Mouse (Mus musculus): Measurements from ENCODE around the gene Nptn. TPM values are rescaled to one million over a fixed set of nuclear protein-coding genes. Genes with fewer than 3 reads are reported as not detected.
"Not testable (repeated sequence)": the region's sequence is repeated elsewhere in the genome, so short reads cannot be mapped to it uniquely, and the experiment has no call there.

The Nptn gene
- total RNA-seq, 2 experiments from 2014 or later, result 102 to 114 TPM

DNA sequence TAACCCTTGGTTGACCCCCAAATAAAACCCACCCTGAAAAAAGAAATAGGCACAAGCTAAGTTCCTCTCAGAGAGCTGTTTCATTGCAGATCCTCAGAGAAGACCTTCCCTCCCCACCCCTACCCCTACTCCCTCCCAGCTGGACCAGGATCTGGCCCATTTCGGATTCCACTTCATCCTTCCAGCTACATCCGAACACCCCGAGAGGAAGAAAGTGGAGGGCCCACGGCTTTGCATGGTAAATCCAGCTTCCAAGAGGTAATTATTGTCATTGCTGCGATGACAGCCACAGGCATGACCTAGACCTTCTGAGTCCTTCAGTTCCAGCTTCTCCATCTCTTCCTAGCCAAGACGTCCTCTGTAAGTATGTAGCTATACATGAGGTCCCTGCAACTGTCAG, 31.1 kb upstream of the Nptn start:
- no peak for DNase-seq
- Histone ChIP-seq H3K4me3 (no peak overlapping the region), H3K27ac (no peak overlapping the region)
- intact Hi-C loops (cut with DNase I), result no loop called here
- no peak for TF ChIP-seq CTCF (IDR thresholded peaks at IDR 0.05)

DNA sequence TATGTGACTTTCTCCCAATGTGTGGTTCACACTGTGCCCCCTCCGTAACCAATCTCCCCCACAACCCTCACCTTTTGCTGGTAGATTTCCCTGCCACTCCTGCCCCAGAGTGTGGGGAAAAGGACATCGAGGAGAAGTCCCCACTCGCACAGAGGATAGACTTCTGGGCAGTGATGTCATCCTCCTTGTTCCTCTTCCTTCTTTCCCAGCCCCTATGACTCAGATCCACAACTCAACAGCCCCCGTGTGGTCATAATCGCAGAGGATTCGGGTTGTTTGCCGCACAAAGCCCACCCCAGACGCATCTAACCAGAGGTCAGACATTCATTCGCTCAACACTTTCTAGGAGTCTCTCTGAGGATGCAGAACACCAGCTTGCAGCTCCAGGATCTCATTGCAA, 30.0 kb upstream of the Nptn start:
- DNase-seq, result no peak
- Histone ChIP-seq H3K4me3 (no peak overlapping the region), H3K27ac (no peak overlapping the region)
- no peak for TF ChIP-seq CTCF (IDR thresholded peaks at IDR 0.05)
- intact Hi-C loops (cut with DNase I), result no loop called here

DNA sequence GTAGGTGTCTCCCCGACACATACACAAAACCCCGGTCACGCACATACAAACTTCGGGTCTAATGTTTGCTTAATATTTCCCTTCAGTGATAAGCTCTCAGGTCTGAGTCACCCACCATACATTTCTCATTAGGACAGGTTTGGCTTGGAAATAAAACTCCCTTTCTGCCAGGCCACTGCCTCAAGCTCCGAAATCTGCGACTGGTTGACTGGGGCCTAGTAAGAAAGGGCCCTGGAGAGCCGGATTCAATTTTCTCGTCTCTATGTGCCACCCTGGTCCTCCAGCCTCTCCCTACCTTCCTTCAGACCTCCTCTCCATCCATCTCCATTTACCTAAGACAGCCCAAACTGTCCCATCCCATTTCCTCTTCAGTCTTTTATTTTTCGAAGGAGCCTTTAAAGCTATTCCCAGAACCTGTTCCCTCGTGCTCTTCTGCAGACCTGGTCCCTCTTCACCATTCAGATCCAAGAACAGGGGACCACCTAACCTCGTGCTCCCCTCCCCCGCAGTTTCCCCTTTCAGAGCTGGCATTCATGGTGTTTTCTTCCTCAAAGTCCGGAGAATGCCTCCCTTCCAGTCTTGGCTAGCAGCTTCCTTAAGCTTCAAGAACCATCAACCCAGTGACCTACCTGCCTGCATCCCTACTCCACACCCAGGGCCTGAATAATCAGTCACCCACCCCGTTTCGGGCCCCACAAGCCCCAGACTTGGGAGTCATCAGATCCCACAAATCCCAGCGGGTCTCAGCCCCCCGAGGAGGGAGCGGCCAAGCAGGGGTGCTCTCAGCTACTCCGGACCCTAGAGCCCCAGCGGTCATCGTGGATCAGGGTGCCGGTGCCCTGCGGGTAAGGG, 27.8 kb upstream of the Nptn start:
- intact Hi-C loops (cut with DNase I), result no loop called here
- peak overlapping the region; percentile 90 for H3K4me3 ChIP-seq
- DNase-seq, result no peak
- TF ChIP-seq CTCF (IDR thresholded peaks at IDR 0.05), result no peak
- peak overlapping the region; percentile 93 for H3K27ac ChIP-seq

DNA sequence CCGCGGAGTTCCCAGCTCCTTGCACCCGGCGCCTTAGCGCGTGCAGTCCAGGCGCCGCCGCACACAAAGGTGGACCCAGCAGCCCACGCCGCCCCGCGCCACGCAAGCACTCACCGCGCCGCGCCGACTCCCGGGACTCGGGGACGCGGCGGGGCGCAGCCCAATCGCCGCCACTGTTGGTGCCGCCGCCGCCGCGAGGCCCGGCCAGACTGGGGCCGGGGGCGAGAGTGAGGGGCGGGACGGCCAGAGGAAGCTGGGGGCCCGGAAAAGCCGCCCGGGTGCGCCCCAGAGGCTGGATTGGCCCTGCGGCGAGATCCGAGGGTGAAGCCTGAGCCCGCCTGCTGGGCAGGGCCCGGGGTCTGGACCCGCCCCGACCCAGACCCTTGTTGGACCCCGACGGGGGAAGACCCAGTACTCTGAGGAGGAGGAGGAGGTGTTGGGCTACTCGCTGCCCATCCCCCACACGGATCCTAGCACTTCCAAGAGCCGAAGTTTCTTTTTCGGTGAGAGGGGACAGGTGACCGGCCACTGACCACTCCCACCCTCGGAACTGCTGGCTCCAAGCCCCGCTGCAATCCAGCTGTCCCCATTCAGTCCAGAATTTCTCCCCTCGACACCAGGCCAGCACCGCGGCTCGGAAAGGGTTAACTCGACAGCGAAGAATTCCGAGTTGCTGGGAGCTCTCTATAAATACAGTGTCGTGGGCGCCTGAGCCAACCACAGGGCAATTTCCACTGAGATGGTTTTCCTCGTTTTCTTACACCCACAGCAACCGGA, 26.9 kb upstream of the Nptn start, which contains the start of gene Cd276:
TSS of gene Cd276 (minus strand) at position 530 of the 777 bp plus-strand sequence.
- H3K4me3 ChIP-seq, result peak within 1 kb of the TSS; percentile 90
- TF ChIP-seq CTCF (IDR thresholded peaks at IDR 0.05), result no peak
- intact Hi-C loops (cut with DNase I), result no loop called here
- H3K27ac ChIP-seq, result peak within 1 kb of the TSS; percentile 93
- DNase-seq, result peak; percentile 79

DNA sequence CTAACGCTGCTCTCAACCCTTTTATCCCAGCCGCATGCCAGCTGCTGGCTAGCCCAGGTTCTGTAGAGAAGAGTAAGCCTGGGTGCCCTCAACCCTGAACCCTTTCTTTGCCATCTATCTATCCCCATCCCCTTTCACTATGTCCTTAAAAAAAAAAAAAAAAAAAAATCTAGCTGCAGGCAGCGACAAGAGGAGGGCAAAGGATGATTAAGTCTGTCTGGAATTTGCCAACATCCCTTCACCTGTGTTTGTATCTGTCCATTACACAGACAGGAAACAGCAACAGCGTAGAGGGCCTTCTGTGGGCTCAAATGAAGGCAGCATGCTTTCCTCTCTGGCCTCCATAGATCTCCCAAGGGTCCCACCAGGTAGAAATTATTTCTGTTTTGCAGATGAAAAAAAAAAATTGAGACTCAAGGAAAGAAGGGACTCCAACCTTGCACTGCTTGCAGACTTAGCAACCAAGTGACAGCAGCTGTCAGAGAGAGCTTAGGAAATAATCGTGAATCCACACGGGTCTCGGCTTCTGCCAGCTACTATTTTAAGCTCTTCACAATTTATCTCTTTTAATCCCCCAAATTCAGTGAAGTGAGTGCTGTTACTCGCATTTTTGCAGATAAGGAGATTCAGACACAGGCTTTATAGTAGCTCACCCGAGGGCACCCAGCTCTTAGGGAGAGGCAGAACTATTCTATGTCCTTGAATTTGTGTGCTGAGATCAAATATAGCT, 26.2 kb upstream of the Nptn start:
- intact Hi-C loops (cut with DNase I), result no loop called here
- Histone ChIP-seq H3K4me3 (peak overlapping the region; percentile 90), H3K27ac (peak overlapping the region; percentile 93)
- no peak for TF ChIP-seq CTCF (IDR thresholded peaks at IDR 0.05)
- DNase-seq, result no peak

DNA sequence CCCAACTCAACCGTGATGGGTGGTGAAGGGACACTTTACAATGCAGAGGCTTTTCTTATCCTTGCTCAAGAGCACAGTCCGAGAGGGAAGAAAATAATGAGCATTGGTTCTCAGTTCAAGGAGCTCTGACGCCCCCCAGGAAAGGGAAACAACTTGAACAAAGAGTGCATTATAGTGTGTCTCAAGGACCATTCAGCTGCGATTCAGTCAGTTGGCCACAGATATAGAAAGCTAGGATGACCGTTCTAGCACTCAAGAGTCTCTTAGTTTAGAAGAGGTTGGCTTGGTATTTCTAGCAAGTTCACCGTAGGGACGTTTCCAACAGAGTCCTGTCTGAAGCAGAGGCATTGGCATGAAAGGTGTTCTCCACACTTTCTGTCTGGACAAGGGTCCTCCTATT, 25.4 kb upstream of the Nptn start:
- intact Hi-C loops (cut with DNase I), result no loop called here
- TF ChIP-seq CTCF (IDR thresholded peaks at IDR 0.05), result no peak
- peak overlapping the region; percentile 35; the same call in 1 of the 2 replicates for H3K27ac ChIP-seq
- no peak overlapping the region for H3K4me3 ChIP-seq
- no peak for DNase-seq

DNA sequence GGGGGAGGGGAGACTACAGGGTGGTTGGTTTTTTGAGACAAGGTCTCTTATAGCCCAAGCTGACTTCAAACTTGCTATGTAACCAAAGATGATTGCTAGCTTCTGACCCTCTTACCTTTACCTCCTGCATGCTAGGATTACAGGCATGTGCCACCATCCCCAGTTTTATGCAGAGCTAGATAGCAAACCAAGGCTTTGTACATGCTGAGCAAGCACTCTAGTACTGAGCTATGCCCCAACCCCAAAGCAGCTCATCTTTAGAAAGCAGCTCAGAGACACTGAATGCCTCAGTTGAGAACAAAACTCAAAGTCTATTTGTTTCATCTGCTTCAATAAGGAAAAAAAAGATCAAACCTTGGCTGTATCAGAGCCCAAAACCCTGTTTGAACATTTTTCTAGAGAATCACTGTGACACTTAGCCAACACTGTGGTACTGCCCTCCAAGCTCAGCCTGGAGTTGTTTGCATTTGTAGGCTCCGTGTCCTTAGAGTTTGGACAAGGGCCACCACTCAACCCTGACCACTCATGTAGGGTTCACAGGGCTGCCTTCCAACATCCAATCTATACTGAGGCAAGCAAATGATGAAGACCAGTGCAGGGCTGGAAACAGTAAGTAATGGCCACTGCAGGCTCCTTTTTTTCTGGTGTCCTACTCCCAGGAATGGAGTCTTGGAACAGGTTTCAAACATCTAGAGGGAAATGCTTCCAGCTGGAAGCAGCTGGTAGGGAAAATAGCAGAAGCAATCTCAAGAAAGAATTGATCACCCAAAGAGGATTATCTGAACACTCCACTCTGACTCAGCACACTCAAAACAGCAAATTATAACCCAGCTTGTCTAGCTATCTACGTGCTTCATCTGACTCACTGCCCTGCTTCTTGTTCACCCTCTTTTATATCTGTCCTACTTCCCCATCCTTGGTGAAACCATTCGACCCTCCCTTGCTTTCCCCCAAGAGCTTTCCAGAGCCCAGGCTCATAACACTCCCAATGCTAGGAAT, 24.3 kb upstream of the Nptn start:
- no peak for TF ChIP-seq CTCF (IDR thresholded peaks at IDR 0.05)

DNA sequence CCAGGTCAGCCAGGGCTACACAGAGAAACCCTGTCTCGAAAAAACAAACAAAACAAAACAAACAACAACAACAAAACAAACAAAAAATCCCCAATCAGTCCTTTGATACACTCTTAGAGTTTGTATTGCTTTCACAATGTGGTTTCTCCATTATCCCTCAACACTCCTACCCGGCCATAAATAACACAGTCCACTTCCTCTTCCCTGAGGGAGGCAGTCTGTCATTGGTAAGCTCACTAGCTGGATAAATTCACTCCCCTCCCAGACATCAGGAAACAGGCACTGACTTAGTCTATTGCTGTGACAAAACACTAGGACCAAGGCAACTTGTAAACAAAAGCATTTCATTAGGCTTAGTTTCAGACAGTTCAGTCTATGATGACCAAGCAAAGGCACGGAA, 21.8 kb upstream of the Nptn start:
- intact Hi-C loops (cut with DNase I), result no loop called here
- no peak overlapping the region for H3K4me3 ChIP-seq
- no peak for TF ChIP-seq CTCF (IDR thresholded peaks at IDR 0.05)
- no peak for DNase-seq
- H3K27ac ChIP-seq, result peak overlapping the region; percentile 12; the same call in 1 of the 2 replicates

More for the DNA sequence above, 24.3 kb upstream of the Nptn start:
- no peak overlapping the region for H3K4me3 ChIP-seq
- H3K27ac ChIP-seq, result peak overlapping the region; percentile 28; the same call in 1 of the 2 replicates
- intact Hi-C loops (cut with DNase I), result no loop called here
- DNase-seq, result no peak

DNA sequence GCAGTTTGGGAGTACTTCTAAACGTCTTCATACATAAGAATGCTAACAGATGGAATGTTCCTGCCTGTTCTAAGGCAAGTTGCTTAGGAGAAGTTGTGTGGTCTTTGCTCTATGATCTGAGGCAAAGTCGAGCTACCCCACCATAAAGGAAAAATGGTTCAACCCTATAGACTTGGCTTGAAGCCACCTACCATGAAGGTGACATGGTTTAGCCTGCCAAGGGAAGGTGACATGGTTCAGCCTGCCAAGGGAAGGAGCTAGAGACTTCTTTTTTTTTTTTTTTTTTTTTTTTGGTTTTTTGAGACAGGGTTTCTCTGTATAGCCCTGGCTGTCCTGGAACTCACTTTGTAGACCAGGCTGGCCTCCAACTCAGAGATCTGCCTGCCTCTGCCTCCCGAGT, 16.1 kb upstream of the Nptn start:
- intact Hi-C loops (cut with DNase I); H3K4me3 ChIP-seq; H3K27ac ChIP-seq; DNase-seq: not testable (repeated sequence)

DNA sequence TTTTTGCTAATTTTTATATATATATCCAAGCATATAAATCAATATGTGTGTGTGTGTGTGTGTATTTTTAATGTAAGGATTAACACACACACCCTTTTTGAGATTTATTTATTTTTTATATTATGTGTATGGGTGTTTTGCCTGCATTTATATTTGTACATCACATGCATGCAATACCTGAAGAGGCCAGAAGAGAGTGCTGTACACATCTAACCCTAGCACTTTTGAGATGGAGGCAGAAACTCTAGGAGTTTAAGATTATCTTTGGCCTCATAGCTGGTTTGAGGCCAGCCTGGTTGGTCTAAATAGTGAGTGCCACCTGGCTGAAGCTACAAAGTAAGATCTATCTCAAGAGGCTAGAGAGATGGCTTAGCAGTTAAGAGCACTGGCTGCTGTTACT, 14.4 kb upstream of the Nptn start:
- no peak for DNase-seq
- intact Hi-C loops (cut with DNase I), result no loop called here
- H3K27ac ChIP-seq, result no peak overlapping the region
- TF ChIP-seq CTCF (IDR thresholded peaks at IDR 0.05), result peak; percentile 53
- H3K4me3 ChIP-seq, result no peak overlapping the region

DNA sequence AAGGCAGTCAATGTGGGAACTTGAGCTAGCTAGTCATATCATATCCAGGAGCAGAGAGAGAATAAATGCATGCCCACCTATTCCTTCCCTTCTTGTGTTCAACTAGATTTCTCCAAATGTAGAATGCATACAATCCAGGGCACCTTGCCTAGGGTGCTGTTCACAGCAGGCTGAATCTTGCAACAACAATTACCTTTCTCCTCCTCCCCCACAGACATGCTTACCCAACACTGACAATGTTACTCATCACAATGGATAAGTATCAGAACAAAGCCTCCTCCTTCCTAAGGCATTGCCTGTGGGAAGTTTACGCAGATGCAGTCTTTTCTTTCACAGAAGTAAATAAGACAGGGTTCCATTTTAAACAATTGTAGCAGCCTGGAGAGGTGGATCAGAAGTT, 11.0 kb upstream of the Nptn start:
- TF ChIP-seq CTCF (IDR thresholded peaks at IDR 0.05), result no peak
- Histone ChIP-seq H3K4me3 (no peak overlapping the region), H3K27ac (no peak overlapping the region)
- intact Hi-C loops (cut with DNase I), result no loop called here
- DNase-seq, result no peak

All from gastrocnemius, adult 2 months (tissue).